Mouse (Mus musculus): ENCODE results near the gene Neurog1. TPM values are rescaled to one million over a fixed set of nuclear protein-coding genes. Genes with fewer than 3 reads are reported as not detected.

Neurog1 gene
- polyA plus RNA-seq, 1 experiment from 2014 or later: 1.5 TPM

- H3K27me3 ChIP-seq: no peaks in the 10 kb centered on the region
- H3K4me3 ChIP-seq: no peak overlapping the region
- 21% methylated on average over 8 of the region's 8 CpGs for WGBS
- no peak overlapping the region for H3K4me2 ChIP-seq
- ATAC-seq (ENCODE audit: low FRiP score, low read depth): peak; percentile 90
- no peak overlapping the region for H3K9ac ChIP-seq
- H3K27ac ChIP-seq (replicated peaks): no peak overlapping the region
- no peaks in the 10 kb centered on the region for H3K4me1 ChIP-seq (replicated peaks)
- H3K9me3 ChIP-seq: no peaks in the 10 kb centered on the region
- no peaks in the 10 kb centered on the region for H3K36me3 ChIP-seq
These were observed 27.5 kb upstream of the Neurog1 start for GRCm38 (mm10) chr13:56279439-56279838.

GRCm38 (mm10) chr13:56275171-56275570 lies 23.2 kb upstream of the Neurog1 start:
- no peak overlapping the region for H3K27ac ChIP-seq (replicated peaks)
- no peaks in the 10 kb centered on the region for H3K4me1 ChIP-seq (replicated peaks)
- H3K4me2 ChIP-seq: no peak overlapping the region
- H3K27me3 ChIP-seq: no peaks in the 10 kb centered on the region
- H3K4me3 ChIP-seq: no peak overlapping the region
- H3K9me3 ChIP-seq: peaks cover 3% of the 10 kb centered on the region; the same call in 1 of the 2 replicates
- H3K36me3 ChIP-seq: no peaks in the 10 kb centered on the region
- ATAC-seq (ENCODE audit: low FRiP score, low read depth): no peak
- no peak overlapping the region for H3K9ac ChIP-seq
- WGBS: 46% methylated on average over 2 of the region's 2 CpGs

- peaks cover 3% of the 10 kb centered on the region; the same call in 1 of the 2 replicates for H3K9me3 ChIP-seq
- H3K4me1 ChIP-seq (replicated peaks): no peaks in the 10 kb centered on the region
- H3K27ac ChIP-seq (replicated peaks): 0 out of 2 replicates have a peak overlapping the region, but pooled peaks have one; percentile 25
- no peak for ATAC-seq (ENCODE audit: low FRiP score, low read depth)
- no peak overlapping the region for H3K4me2 ChIP-seq
- H3K9ac ChIP-seq: no peak overlapping the region
- no peaks in the 10 kb centered on the region for H3K36me3 ChIP-seq
- H3K27me3 ChIP-seq: 0 out of 2 replicates have a peak, but pooled peaks cover 7% of the 10 kb centered on the region
- 61% methylated on average over 13 of the region's 13 CpGs for WGBS
- no peak overlapping the region for H3K4me3 ChIP-seq
These were observed 18.2 kb upstream of the Neurog1 start for GRCm38 (mm10) chr13:56270124-56270523.

- no peaks in the 10 kb centered on the region for H3K36me3 ChIP-seq
- H3K9ac ChIP-seq: no peak overlapping the region
- H3K9me3 ChIP-seq: peaks cover 3% of the 10 kb centered on the region; the same call in 1 of the 2 replicates
- WGBS: 75% methylated on average over 4 of the region's 4 CpGs
- H3K4me2 ChIP-seq: no peak overlapping the region
- ATAC-seq (ENCODE audit: low FRiP score, low read depth): no peak
- no peaks in the 10 kb centered on the region for H3K4me1 ChIP-seq (replicated peaks)
- H3K27ac ChIP-seq (replicated peaks): no peak overlapping the region
- H3K27me3 ChIP-seq: peaks cover 30% of the 10 kb centered on the region
- no peak overlapping the region for H3K4me3 ChIP-seq
These were observed 15.4 kb upstream of the Neurog1 start for GRCm38 (mm10) chr13:56267396-56267795.

GRCm38 (mm10) chr13:56266435-56266834 lies 14.5 kb upstream of the Neurog1 start:
- Histone ChIP-seq H3K27me3 (peaks cover 40% of the 10 kb centered on the region), H3K36me3 (no peaks in the 10 kb centered on the region), H3K4me2 (no peak overlapping the region), H3K4me3 (no peak overlapping the region), H3K27ac (replicated peaks) (no peak overlapping the region), H3K4me1 (replicated peaks) (no peaks in the 10 kb centered on the region), H3K9me3 (peaks cover under 1% of the 10 kb centered on the region; the same call in 1 of the 2 replicates), H3K9ac (no peak overlapping the region)
- no peak for ATAC-seq (ENCODE audit: low FRiP score, low read depth)
- WGBS: 37% methylated on average over 8 of the region's 8 CpGs

- WGBS: 73% methylated on average over 5 of the region's 5 CpGs
- no peak for ATAC-seq (ENCODE audit: low FRiP score, low read depth)
- H3K27ac ChIP-seq (replicated peaks): no peak overlapping the region
These were observed 13.7 kb upstream of the Neurog1 start for GRCm38 (mm10) chr13:56265661-56266060.

GRCm38 (mm10) chr13:56262269-56262668 lies 10.3 kb upstream of the Neurog1 start:
- peaks cover 80% of the 10 kb centered on the region for H3K27me3 ChIP-seq
- no peaks in the 10 kb centered on the region for H3K9me3 ChIP-seq
- peaks cover 23% of the 10 kb centered on the region for H3K4me1 ChIP-seq (replicated peaks)
- no peak overlapping the region for H3K4me2 ChIP-seq
- H3K27ac ChIP-seq (replicated peaks): no peak overlapping the region
- ATAC-seq (ENCODE audit: low FRiP score, low read depth): no peak
- 66% methylated on average over 4 of the region's 4 CpGs for WGBS
- H3K4me3 ChIP-seq: no peak overlapping the region
- H3K36me3 ChIP-seq: no peaks in the 10 kb centered on the region
- H3K9ac ChIP-seq: no peak overlapping the region

More at GRCm38 (mm10) chr13:56265661-56266060, 13.7 kb upstream of the Neurog1 start:
- Histone ChIP-seq H3K4me1 (replicated peaks) (peaks cover under 1% of the 10 kb centered on the region; the same call in 1 of the 2 replicates), H3K9ac (no peak overlapping the region), H3K36me3 (no peaks in the 10 kb centered on the region), H3K4me2 (no peak overlapping the region), H3K4me3 (no peak overlapping the region), H3K9me3 (no peaks in the 10 kb centered on the region), H3K27me3 (peaks cover 47% of the 10 kb centered on the region)

- H3K27ac ChIP-seq (replicated peaks): no peak overlapping the region
- 2% methylated on average over 17 of the region's 17 CpGs for WGBS
These were observed 8.4 kb upstream of the Neurog1 start for GRCm38 (mm10) chr13:56260344-56260780.

GRCm38 (mm10) chr13:56259926-56260250 lies 7.9 kb upstream of the Neurog1 start:
- no peak for ATAC-seq (ENCODE audit: low FRiP score, low read depth)
- peaks cover 23% of the 10 kb centered on the region for H3K4me1 ChIP-seq (replicated peaks)
- H3K36me3 ChIP-seq: no peaks in the 10 kb centered on the region
- no peak overlapping the region for H3K9ac ChIP-seq
- H3K27me3 ChIP-seq: peaks cover 95% of the 10 kb centered on the region
- H3K4me2 ChIP-seq: no peak overlapping the region
- H3K27ac ChIP-seq (replicated peaks): no peak overlapping the region
- no peaks in the 10 kb centered on the region for H3K9me3 ChIP-seq
- H3K4me3 ChIP-seq: no peak overlapping the region
- WGBS: 0% methylated on average over 5 of the region's 5 CpGs

More at GRCm38 (mm10) chr13:56260344-56260780, 8.4 kb upstream of the Neurog1 start:
- no peak overlapping the region for H3K4me2 ChIP-seq
- no peak overlapping the region for H3K9ac ChIP-seq
- H3K27me3 ChIP-seq: peaks cover 93% of the 10 kb centered on the region
- H3K4me3 ChIP-seq: no peak overlapping the region
- H3K9me3 ChIP-seq: no peaks in the 10 kb centered on the region
- no peaks in the 10 kb centered on the region for H3K36me3 ChIP-seq
- peaks cover 23% of the 10 kb centered on the region for H3K4me1 ChIP-seq (replicated peaks)
- no peak for ATAC-seq (ENCODE audit: low FRiP score, low read depth)

- H3K9me3 ChIP-seq: no peaks in the 10 kb centered on the region
- H3K4me2 ChIP-seq: peak overlapping the region; percentile 54
- WGBS: under 1% methylated on average over 53 of the region's 55 CpGs
- ATAC-seq (ENCODE audit: low FRiP score, low read depth): no peak
- peaks cover 23% of the 10 kb centered on the region for H3K4me1 ChIP-seq (replicated peaks)
- H3K36me3 ChIP-seq: no peaks in the 10 kb centered on the region
- H3K27ac ChIP-seq (replicated peaks): no peak overlapping the region
- H3K27me3 ChIP-seq: peaks cover 95% of the 10 kb centered on the region
- H3K4me3 ChIP-seq: peak overlapping the region; percentile 25
- H3K9ac ChIP-seq: no peak overlapping the region
These were observed 7.3 kb upstream of the Neurog1 start for GRCm38 (mm10) chr13:56259021-56259925.

GRCm38 (mm10) chr13:56258196-56259020 lies 6.4 kb upstream of the Neurog1 start:
- Histone ChIP-seq H3K9me3 (no peaks in the 10 kb centered on the region), H3K27ac (replicated peaks) (no peak overlapping the region), H3K9ac (no peak overlapping the region), H3K4me2 (peak overlapping the region; percentile 54), H3K4me3 (peak overlapping the region; percentile 25), H3K36me3 (no peaks in the 10 kb centered on the region), H3K27me3 (peaks cover 95% of the 10 kb centered on the region), H3K4me1 (replicated peaks) (peaks cover 23% of the 10 kb centered on the region)
- under 1% methylated on average over 52 of the region's 52 CpGs for WGBS
- ATAC-seq (ENCODE audit: low FRiP score, low read depth): no peak
